Mouse (Mus musculus): ENCODE results near the gene Rab1a. TPM values are rescaled to one million over a fixed set of nuclear protein-coding genes. Genes with fewer than 3 reads are reported as not detected.
"Not testable (repeated sequence)": the region's sequence is repeated elsewhere in the genome, so short reads cannot be mapped to it uniquely, and the experiment has no call there.

Gene Rab1a
- total RNA-seq, 2 experiments from 2014 or later: 117 to 122 TPM

DNA sequence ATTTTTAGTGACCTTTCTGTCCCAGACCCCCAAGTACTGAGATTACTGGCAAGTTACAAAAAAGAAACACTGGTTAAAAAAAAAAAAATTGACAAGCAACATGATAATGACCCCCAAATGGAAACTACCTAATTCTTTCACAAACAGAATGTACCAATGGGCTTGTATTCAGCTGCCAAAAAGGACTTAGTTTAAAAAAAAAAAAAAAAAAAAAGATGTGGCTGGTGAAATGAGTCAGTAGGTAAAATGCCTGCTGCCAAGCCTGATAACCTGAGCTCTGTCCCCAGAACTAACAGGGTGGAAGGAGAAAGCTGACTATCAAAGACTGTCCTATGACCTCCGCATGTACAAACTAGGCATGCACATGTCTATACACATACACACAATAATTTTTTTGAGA, 16.0 kb downstream of the Rab1a start:
- no peak for DNase-seq

DNA sequence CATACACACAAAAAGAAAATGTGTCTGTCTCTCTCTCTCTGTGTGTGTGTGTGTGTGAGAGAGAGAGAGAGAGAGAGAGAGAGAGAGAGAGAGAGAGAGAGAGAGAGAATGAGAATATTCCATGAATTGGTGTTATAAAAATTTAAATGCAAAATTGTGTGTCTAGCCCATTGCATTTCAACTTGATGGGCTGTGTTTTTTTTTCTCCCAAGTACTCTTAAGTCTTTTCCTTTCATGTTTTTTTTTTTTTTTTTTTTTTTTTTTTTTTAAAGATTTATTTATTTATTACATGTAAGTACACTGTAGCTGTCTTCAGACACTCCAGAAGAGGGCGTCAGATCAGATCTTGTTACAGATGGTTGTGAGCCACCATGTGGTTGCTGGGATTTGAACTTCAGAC, 20.4 kb downstream of the Rab1a start:
- DNase-seq: not testable (repeated sequence)

GRCm38 (mm10) chr11:20224196-20224595, 23.0 kb downstream of the Rab1a start:
- DNase-seq: no peak

- DNase-seq: no peak
Observed at GRCm38 (mm10) chr11:20225938-20226337, 24.7 kb downstream of the Rab1a start.

- DNase-seq: no peak
Observed at GRCm38 (mm10) chr11:20228666-20229065, 27.4 kb downstream of the Rab1a start.

- DNase-seq: no peak
Observed at GRCm38 (mm10) chr11:20229311-20229710, 28.1 kb downstream of the Rab1a start.

DNA sequence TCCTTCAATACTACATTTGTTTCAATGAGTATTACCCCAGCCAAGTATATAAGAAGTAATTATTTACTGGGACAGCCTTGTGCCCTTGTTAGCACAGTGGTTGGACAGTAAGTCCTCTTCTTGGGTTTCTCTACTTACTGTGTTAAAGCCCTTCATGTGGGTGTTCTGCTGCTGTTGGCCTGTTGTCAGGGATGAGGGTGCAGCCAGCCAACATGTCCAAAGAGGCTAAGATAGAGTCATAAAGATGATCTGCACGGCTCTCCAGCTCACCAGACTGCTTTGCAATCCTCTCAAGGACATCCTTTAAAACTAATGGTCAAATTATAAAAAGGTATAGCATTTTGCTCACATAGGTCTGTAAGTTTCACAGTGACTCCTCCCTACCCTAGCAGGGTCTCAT, 29.1 kb downstream of the Rab1a start:
- no peak for DNase-seq

DNA sequence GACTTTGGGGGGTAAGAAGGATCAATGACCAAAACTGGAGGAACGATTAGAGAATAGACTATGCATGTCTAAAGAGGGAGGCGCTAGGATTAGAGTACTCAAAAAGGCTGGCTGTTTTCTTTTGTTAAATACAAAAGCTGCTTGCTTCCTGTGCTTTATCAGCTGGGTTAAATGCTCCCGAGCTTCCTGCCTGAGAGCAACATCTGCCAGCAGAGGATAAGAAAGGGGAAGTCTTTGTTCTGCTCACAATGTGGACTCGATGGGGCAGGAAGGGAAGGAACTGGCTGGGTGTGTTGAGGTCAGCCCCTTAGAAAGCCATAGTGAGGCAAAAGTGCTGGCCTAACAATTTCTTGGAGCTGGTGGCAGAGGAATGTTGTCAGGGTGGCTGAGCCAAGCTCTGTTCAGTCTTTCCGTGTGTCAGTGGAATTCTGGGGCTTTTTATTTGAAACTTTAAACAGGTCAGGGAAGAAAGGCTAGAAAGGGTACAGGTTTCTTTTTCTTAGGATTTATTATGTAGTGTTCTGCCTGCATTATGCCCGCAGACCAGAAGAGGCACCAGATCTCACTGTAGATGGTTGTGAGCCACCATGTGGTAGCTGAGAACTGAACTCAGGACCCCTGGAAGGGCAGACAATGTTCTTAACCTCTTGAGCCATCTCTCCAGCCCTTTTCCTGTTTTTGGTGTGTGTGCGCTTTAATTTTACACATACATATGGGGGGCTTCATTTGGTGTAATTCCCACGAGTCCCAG, 30.1 kb downstream of the Rab1a start:
- DNase-seq: no peak

GRCm38 (mm10) chr11:20232016-20232755, 31.0 kb downstream of the Rab1a start:
- no peak for DNase-seq

DNA sequence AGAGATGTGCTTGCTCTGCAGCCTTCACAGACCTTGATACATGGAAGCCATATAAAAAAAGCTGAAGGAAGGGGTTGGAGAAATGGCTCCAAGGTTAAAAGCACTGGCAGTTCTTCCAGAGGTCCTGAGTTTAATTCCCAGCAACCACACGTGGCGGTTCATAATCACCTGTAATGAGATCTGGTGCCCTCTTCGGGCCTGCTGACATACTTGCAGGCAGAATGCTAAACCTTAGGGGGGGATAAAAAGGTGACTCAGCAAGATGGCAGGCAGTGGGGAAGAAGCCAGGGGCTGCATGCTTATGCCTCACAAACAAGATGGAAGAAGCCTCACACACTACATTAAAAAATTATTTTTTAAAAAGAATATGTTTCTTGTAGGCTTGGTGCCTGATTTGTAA, 33.0 kb downstream of the Rab1a start:
- no peak for DNase-seq

- no peak for DNase-seq
Observed at GRCm38 (mm10) chr11:20237018-20237417, 35.8 kb downstream of the Rab1a start.

- no peak for DNase-seq
Observed at GRCm38 (mm10) chr11:20237976-20238375, 36.7 kb downstream of the Rab1a start.

- no peak for DNase-seq
Observed at GRCm38 (mm10) chr11:20239279-20239861, 38.1 kb downstream of the Rab1a start.

DNA sequence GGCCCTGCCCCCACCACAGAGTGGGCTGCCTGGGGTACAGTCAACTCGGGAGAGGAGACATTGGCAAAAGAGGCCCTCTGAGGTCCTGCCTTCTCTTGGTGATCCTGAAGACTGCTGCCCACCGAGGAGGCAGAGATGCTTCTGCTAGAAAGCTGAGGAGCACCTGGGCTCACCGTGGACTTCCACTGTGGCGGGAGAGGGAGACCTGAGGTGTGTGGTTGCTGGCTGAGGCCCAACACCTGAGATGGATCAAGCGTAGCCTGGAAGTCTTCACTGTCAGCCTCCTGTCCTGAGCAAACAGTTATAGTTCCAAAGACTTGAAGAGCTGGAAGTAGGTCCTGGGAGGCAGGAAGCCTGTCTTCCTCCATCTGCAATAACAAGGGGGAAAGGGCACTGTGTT, 39.1 kb downstream of the Rab1a start:
- no peak for DNase-seq

DNA sequence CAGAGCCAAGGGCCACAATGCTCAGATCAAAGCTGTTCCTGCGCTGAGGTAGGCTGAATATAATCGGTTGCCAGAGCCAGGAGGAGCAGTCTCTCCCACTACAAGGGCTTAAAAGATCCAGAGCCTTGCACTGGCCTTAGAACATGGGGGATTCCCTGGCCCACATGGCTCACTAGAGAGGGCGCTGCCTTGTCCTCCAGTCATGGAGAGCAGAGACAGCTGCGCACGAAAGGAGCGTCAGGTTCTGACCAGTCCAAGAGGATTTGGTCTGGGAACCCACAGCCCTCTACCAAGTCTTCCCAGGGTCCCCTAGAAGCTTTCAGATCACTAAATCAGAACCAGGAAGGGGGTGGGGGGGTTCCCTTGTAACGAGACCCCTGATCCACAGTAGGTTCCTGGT, 40.1 kb downstream of the Rab1a start:
- no peak for DNase-seq

- DNase-seq: no peak
Observed at GRCm38 (mm10) chr11:20242366-20243056, 41.3 kb downstream of the Rab1a start.

DNA sequence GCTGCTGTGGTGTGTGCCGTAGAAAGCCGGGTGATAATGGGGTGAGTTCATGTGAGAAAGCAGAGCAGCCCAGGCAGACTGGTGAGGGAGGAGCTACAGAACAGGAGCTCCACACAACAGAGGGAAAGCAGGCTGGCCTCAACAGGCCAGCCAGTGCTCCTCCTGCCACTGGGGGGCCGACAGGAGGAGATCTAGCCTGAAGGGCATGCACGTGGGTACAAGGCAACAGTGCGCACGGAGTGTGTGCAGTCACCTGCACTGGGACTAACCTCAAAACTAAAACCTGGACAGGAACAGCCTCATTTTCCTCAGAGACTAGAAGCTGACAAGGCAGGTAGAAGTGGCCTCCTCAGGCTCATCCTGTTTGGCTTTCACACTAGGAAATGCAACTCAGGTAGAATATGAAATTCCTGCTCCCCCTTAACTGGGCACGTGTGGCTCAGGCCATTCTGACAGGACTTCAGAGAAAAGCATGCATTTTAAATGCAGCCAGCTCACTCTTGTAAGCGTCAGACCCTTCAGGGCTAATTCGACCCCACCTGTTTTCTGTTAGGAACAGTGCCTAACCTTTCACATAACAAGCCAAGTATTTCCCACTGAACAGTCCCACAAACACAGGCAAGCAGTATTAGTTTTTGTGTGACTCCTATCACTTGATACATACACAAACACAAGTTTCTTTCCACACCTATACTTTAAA, 42.1 kb downstream of the Rab1a start:
- DNase-seq: no peak

DNA sequence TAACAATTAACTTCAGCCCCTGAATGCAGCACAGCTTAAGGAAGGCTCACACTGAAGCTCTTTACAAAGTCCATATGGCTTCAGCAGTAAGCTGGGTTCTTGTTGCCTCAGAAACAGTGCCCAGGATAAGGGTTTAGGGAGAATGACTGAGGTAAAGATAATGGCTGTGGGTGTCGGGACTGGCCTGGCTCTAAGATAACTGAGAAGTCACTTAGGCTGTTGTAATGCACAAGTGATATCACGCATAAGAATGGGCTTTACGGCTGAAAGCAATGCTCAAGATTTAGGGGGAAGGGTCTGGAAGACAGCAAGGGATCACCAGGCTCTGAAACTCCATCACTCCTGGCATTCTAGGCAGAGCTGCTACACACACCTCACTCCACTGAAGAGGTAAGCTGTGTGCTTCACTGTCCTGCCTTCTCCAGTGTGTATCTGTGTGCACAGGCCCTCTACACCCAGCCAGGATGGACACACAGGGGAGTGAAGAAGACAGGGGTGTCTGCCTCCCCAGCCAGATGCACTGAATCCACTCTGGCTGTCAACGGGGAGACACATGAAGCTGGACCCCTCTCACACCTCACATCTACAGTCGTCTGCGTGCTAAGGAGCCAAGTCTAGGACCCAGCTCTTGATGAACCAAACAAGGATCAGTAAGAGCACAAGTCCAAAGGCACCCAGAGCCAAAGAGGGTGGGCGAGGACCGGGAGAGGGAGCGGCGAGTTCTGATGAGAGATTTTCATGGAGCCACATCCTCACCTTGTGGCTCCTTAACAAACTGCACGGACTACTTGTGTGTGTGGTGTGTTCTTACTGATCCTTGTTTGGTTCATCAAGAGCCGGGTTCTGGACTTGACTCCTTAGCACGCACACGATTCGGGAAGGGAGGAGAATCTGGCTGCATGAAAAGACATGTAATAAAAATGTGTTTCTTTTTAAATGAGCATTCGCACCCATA, 43.4 kb downstream of the Rab1a start:
- DNase-seq: no peak

GRCm38 (mm10) chr11:20245316-20245715, 44.1 kb downstream of the Rab1a start:
- no peak for DNase-seq

- DNase-seq: no peak
Observed at GRCm38 (mm10) chr11:20246616-20247015, 45.4 kb downstream of the Rab1a start.
